In genomic region chr11:103027570-103028175, GRCm38 (mm10) we compare ENCODE assay signal across 8 mouse cellular contexts. TPM values are rescaled to one million over a fixed set of nuclear protein-coding genes. Genes with fewer than 3 reads are reported as not detected.
DNase-seq lines count a peak whose midpoint lies in the region; ATAC-seq and TF ChIP-seq lines count a peak whose summit lies in the region.

No protein-coding gene starts in this region.

- H3K4me3 ChIP-seq in heart, embryonic 11.5 days (ENCODE audit: low read depth, low read length): peak overlapping the region; percentile 85
- H3K4me3 ChIP-seq in E14TG2a.4 (replicated peaks; ENCODE audit: low read length): peak overlapping the region; percentile 95
- H3K4me3 ChIP-seq in forebrain, postnatal 0 days (ENCODE audit: low read depth, low read length): peak overlapping the region; percentile 51
- peak overlapping the region; percentile 100 for H3K4me3 ChIP-seq in megakaryocyte, embryonic 14.5 days (replicated peaks)

- no peaks in the 10 kb centered on the region for H3K36me3 ChIP-seq in heart, embryonic 11.5 days (ENCODE audit: control insufficient read depth, insufficient read depth, low read length)
- peaks cover 53% of the 10 kb centered on the region for H3K36me3 ChIP-seq in E14TG2a.4 (ENCODE audit: insufficient read depth, low read length)
- H3K36me3 ChIP-seq in forebrain, postnatal 0 days (ENCODE audit: insufficient read depth): no peaks in the 10 kb centered on the region
- peaks cover 43% of the 10 kb centered on the region for H3K36me3 ChIP-seq in megakaryocyte, embryonic 14.5 days (replicated peaks; ENCODE audit: low read length)

- no peak for DNase-seq in heart, adult 8-10 months (ENCODE audit: low spot score)
- DNase-seq in forebrain, postnatal 0 days: no peak
- no peak for DNase-seq in gastrocnemius, postnatal 36 days
- DNase-seq in urinary bladder, postnatal 4 days (ENCODE audit: low spot score in 2 of 2): no peak
- no peak for DNase-seq in cerebellum, adult 11-12 months

- H3K4me1 ChIP-seq in heart, embryonic 11.5 days (ENCODE audit: control insufficient read depth, insufficient read depth, low read length): peaks cover 21% of the 10 kb centered on the region
- peaks cover 49% of the 10 kb centered on the region for H3K4me1 ChIP-seq in E14TG2a.4 (replicated peaks; ENCODE audit: low read depth, low read length)
- H3K4me1 ChIP-seq in forebrain, postnatal 0 days (ENCODE audit: insufficient read depth): peaks cover 16% of the 10 kb centered on the region
- peaks cover 52% of the 10 kb centered on the region for H3K4me1 ChIP-seq in megakaryocyte, embryonic 14.5 days

- WGBS in heart, embryonic 11.5 days (ENCODE audit: insufficient replicate concordance): 14% methylated on average over 8 of the region's 8 CpGs
- WGBS in forebrain, postnatal 0 days: 17% methylated on average over 8 of the region's 8 CpGs

- H3K27me3 ChIP-seq in heart, embryonic 11.5 days (ENCODE audit: control insufficient read depth, insufficient read depth, low read length): no peaks in the 10 kb centered on the region
- H3K27me3 ChIP-seq in E14TG2a.4 (ENCODE audit: insufficient read depth, low read length): no peaks in the 10 kb centered on the region
- H3K27me3 ChIP-seq in forebrain, postnatal 0 days (ENCODE audit: insufficient read depth, low read length): no peaks in the 10 kb centered on the region
- H3K27me3 ChIP-seq in megakaryocyte, embryonic 14.5 days (replicated peaks): no peaks in the 10 kb centered on the region

- ATAC-seq in heart, embryonic 11.5 days (replicated peaks; ENCODE audit: insufficient number of reproducible peaks, low FRiP score, low TSS enrichment): peak; percentile 12; the same call in 1 of the 2 replicates
- ATAC-seq in forebrain, postnatal 0 days: peak; percentile 10; the same call in 1 of the 2 replicates

- intact Hi-C loops in gastrocnemius, postnatal 36 days (cut with DNase I): no loop called here

- TF ChIP-seq CTCF in E14TG2a.4 (conservative IDR thresholded peaks at IDR 0.05; ENCODE audit: low read length): no peak
- TF ChIP-seq CTCF in forebrain, postnatal 0 days (IDR thresholded peaks at IDR 0.05; ENCODE audit: low read depth): no peak

- H3K27ac ChIP-seq in heart, embryonic 11.5 days (ENCODE audit: low read depth, low read length): peak overlapping the region; percentile 79
- peak overlapping the region; percentile 76 for H3K27ac ChIP-seq in forebrain, postnatal 0 days (ENCODE audit: low read depth, low read length)

- peak overlapping the region; percentile 72 for H3K4me2 ChIP-seq in heart, embryonic 11.5 days
- peak overlapping the region; percentile 71 for H3K4me2 ChIP-seq in forebrain, postnatal 0 days (ENCODE audit: low read depth)

- H3K9me3 ChIP-seq in heart, embryonic 11.5 days (replicated peaks; ENCODE audit: control insufficient read depth, low read length): no peaks in the 10 kb centered on the region
- H3K9me3 ChIP-seq in E14TG2a.4 (ENCODE audit: low read length): no peaks in the 10 kb centered on the region
- H3K9me3 ChIP-seq in forebrain, postnatal 0 days (ENCODE audit: low read length): no peaks in the 10 kb centered on the region
- H3K9me3 ChIP-seq in megakaryocyte, embryonic 14.5 days: no peaks in the 10 kb centered on the region

- H3K9ac ChIP-seq in heart, embryonic 11.5 days (ENCODE audit: low read depth, low read length): peak overlapping the region; percentile 83
- H3K9ac ChIP-seq in forebrain, postnatal 0 days: peak overlapping the region; percentile 60

RNA-seq across cellular contexts. Expression of gene Nmt1, which starts 0.3 kb away (rescaled TPM):
- polyA plus RNA-seq in heart, embryonic 11.5 days (2014; fragmentation: Nextera tagmentation; extraction: Ambion mirVana): 49.4 and 53.4 TPM in 2 replicates
- 10 to 100 TPM; 67.2 to 74.7 (median 70.0) TPM for total RNA-seq in heart, adult 8-10 months (2022)
- total RNA-seq in forebrain, postnatal 0 days (2014; rRNA removed): 63.2 and 64.1 TPM in 2 replicates
- polyA plus RNA-seq in forebrain, postnatal 0 days (2015; fragmentation: Nextera tagmentation; extraction: Ambion mirVana): 35.0 and 36.7 TPM in 2 replicates
- 5.7 and 17.6 TPM in 2 replicates for polyA plus RNA-seq in megakaryocyte, embryonic 14.5 days (2012; ENCODE audit: insufficient read depth, low replicate concordance)
- total RNA-seq in gastrocnemius, postnatal 36 days (2021): 10 to 100 TPM; 44.6 to 47.2 TPM

RNA-seq across cellular contexts. Expression of gene Dcakd, which starts 0.5 kb away (rescaled TPM):
- polyA plus RNA-seq in heart, embryonic 11.5 days (2014; fragmentation: Nextera tagmentation; extraction: Ambion mirVana): 135 and 141 TPM in 2 replicates
- 10 to 100 TPM; 54.2 to 95.5 (median 77.9) TPM for total RNA-seq in heart, adult 8-10 months (2022)
- 136 and 148 TPM in 2 replicates for total RNA-seq in forebrain, postnatal 0 days (2014; rRNA removed)
- 173 and 191 TPM in 2 replicates for polyA plus RNA-seq in forebrain, postnatal 0 days (2015; fragmentation: Nextera tagmentation; extraction: Ambion mirVana)
- 56.4 and 77.6 TPM in 2 replicates for polyA plus RNA-seq in megakaryocyte, embryonic 14.5 days (2012; ENCODE audit: insufficient read depth, low replicate concordance)
- total RNA-seq in gastrocnemius, postnatal 36 days (2021): 10 to 100 TPM; 16.2 to 19.8 TPM
